Comparison of ENCODE assay signal across 10 mouse cellular contexts in the genomic region with DNA sequence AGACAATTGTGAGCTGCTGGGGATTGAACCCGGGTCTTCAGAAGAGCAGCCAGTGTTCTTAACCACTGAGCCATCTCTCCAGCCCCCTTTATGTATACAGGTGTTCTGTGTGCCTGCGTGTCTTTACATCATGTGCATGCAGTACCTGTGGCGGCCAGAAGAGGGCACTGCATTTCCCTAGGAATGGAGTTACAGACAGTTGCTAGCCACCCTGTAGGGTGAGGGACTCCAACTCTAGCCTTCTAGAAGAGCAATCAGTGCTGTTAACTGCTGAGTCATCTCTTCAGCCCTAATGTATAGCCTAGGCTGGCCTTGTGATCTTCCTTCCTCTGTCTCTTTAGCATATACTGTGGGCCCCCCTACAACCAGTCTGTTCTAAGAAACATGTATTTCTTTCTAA. TPM values are rescaled to one million over a fixed set of nuclear protein-coding genes. Genes with fewer than 3 reads are reported as not detected.
DNase-seq lines count a peak whose midpoint lies in the region; ATAC-seq and TF ChIP-seq lines count a peak whose summit lies in the region.
"Had no signal": no experiment of that assay in that cellular context is flagged by ENCODE, and none has a peak within 500 bp of the region (broad histone marks: within the 10 kb centered on the region; RNA-seq: fewer than 3 reads in every experiment).

No protein-coding gene starts in this region.

- no peaks in the 10 kb centered on the region for H3K27me3 ChIP-seq in forebrain, embryonic 10.5 days (ENCODE audit: poor library complexity, severe bottlenecking)
- H3K27me3 ChIP-seq in forebrain, embryonic 16.5 days (replicated peaks; ENCODE audit: control insufficient read depth, insufficient read depth, low read length): no peaks in the 10 kb centered on the region
- no peaks in the 10 kb centered on the region for H3K27me3 ChIP-seq in midbrain, postnatal 0 days (ENCODE audit: insufficient read depth, low read length)
- H3K27me3 ChIP-seq in midbrain, embryonic 16.5 days (ENCODE audit: control insufficient read depth, insufficient read depth, low read depth, low read length): no peaks in the 10 kb centered on the region

- H3K27ac ChIP-seq in forebrain, embryonic 10.5 days: no peak overlapping the region
- H3K27ac ChIP-seq in forebrain, embryonic 16.5 days (ENCODE audit: low read length): no peak overlapping the region
- H3K27ac ChIP-seq in midbrain, postnatal 0 days (ENCODE audit: low read depth, low read length): no peak overlapping the region
- no peak overlapping the region for H3K27ac ChIP-seq in midbrain, embryonic 16.5 days (ENCODE audit: low read length)

- no peak overlapping the region for H3K4me2 ChIP-seq in forebrain, embryonic 16.5 days (ENCODE audit: low read length)
- H3K4me2 ChIP-seq in midbrain, postnatal 0 days (ENCODE audit: low read depth, low read length, poor library complexity, severe bottlenecking): no peak overlapping the region
- no peak overlapping the region for H3K4me2 ChIP-seq in midbrain, embryonic 16.5 days (ENCODE audit: low read length)

- H3K9me3 ChIP-seq in forebrain, embryonic 10.5 days: no peaks in the 10 kb centered on the region
- H3K9me3 ChIP-seq in forebrain, embryonic 16.5 days (ENCODE audit: control insufficient read depth, low read length): no peaks in the 10 kb centered on the region
- no peaks in the 10 kb centered on the region for H3K9me3 ChIP-seq in midbrain, postnatal 0 days (ENCODE audit: low read length)
- H3K9me3 ChIP-seq in midbrain, embryonic 16.5 days (replicated peaks; ENCODE audit: control insufficient read depth, low read length, poor library complexity, severe bottlenecking): no peaks in the 10 kb centered on the region

- TF ChIP-seq CTCF in midbrain, postnatal 0 days (IDR thresholded peaks at IDR 0.05): peak; percentile 63

- ATAC-seq in forebrain, embryonic 16.5 days: no peak
- ATAC-seq in midbrain, postnatal 0 days (ENCODE audit: low FRiP score): no peak
- no peak for ATAC-seq in midbrain, embryonic 16.5 days

- no peaks in the 10 kb centered on the region for H3K36me3 ChIP-seq in forebrain, embryonic 10.5 days (replicated peaks)
- no peaks in the 10 kb centered on the region for H3K36me3 ChIP-seq in forebrain, embryonic 16.5 days (ENCODE audit: control insufficient read depth, insufficient read depth)
- no peaks in the 10 kb centered on the region for H3K36me3 ChIP-seq in midbrain, postnatal 0 days (ENCODE audit: insufficient read depth, low read length)
- no peaks in the 10 kb centered on the region for H3K36me3 ChIP-seq in midbrain, embryonic 16.5 days (ENCODE audit: control insufficient read depth, insufficient read depth, low read length)

- peaks cover 11% of the 10 kb centered on the region; the same call in 1 of the 2 replicates for H3K4me1 ChIP-seq in forebrain, embryonic 10.5 days
- H3K4me1 ChIP-seq in forebrain, embryonic 16.5 days (replicated peaks; ENCODE audit: control insufficient read depth, insufficient read depth, low read length): no peaks in the 10 kb centered on the region
- no peaks in the 10 kb centered on the region for H3K4me1 ChIP-seq in midbrain, postnatal 0 days (ENCODE audit: insufficient read depth, low read length)
- no peaks in the 10 kb centered on the region for H3K4me1 ChIP-seq in midbrain, embryonic 16.5 days (ENCODE audit: control insufficient read depth, insufficient read depth, low read length)

- peak; percentile 26 for DNase-seq in forebrain, embryonic 10.5 days (ENCODE audit: extremely low spot score, low spot score)
- DNase-seq in midbrain, postnatal 0 days (ENCODE audit: low spot score): no peak
- DNase-seq in induced T-regulatory cell, adult 2 months (ENCODE audit: low read depth): peak; percentile 80
- peak; percentile 32 for DNase-seq in spleen, adult 12 weeks (ENCODE audit: low spot score)
- DNase-seq in urinary bladder, adult 18-20 months (ENCODE audit: low spot score in 2 of 2): no peak
- no peak for DNase-seq in cerebellum, adult 9-11 months

- no peak overlapping the region for H3K9ac ChIP-seq in forebrain, embryonic 16.5 days (replicated peaks; ENCODE audit: low read depth, low read length)
- no peak overlapping the region for H3K9ac ChIP-seq in midbrain, postnatal 0 days (replicated peaks; ENCODE audit: low read length, poor library complexity, severe bottlenecking)
- H3K9ac ChIP-seq in midbrain, embryonic 16.5 days (ENCODE audit: low read depth, low read length): no peak overlapping the region

- 51% methylated on average over 3 of the region's 3 CpGs for WGBS in forebrain, embryonic 10.5 days
- WGBS in forebrain, embryonic 16.5 days: 58% methylated on average over 3 of the region's 3 CpGs
- 57% methylated on average over 3 of the region's 3 CpGs for WGBS in midbrain, postnatal 0 days
- WGBS in midbrain, embryonic 16.5 days: 57% methylated on average over 3 of the region's 3 CpGs

- no peak overlapping the region for H3K4me3 ChIP-seq in forebrain, embryonic 10.5 days
- no peak overlapping the region for H3K4me3 ChIP-seq in forebrain, embryonic 16.5 days (replicated peaks; ENCODE audit: low read length)
- no peak overlapping the region for H3K4me3 ChIP-seq in midbrain, postnatal 0 days (ENCODE audit: low read depth, low read length)
- H3K4me3 ChIP-seq in midbrain, embryonic 16.5 days (ENCODE audit: low read depth, low read length): no peak overlapping the region

RNA-seq across cellular contexts. Expression of a gene that starts 36.9 kb away (rescaled TPM):
- not detected in 2 replicates for polyA plus RNA-seq in forebrain, embryonic 10.5 days (2016; fragmentation: Nextera tagmentation; extraction: Ambion mirVana)
- polyA plus RNA-seq in forebrain, embryonic 16.5 days (2015; fragmentation: Nextera tagmentation; extraction: Ambion mirVana): 0.20 TPM in 1 of 2 replicates, not detected in the other
- under 0.01 TPM in 2 replicates for total RNA-seq in midbrain, postnatal 0 days (2014; rRNA removed)
- polyA plus RNA-seq in midbrain, postnatal 0 days (2015; fragmentation: Nextera tagmentation; extraction: Ambion mirVana): 0.01 and 0.33 TPM in 2 replicates
- 0.05 TPM in 1 of 2 replicates, not detected in the other for polyA plus RNA-seq in midbrain, embryonic 16.5 days (2015; fragmentation: Nextera tagmentation; extraction: Ambion mirVana)
- total RNA-seq: hematopoietic stem cell, adult 5-6 weeks had no signal
- polyA plus RNA-seq: neural tube, embryonic 11.5 days had no signal

RNA-seq across cellular contexts. Expression of a gene that starts 40.8 kb away (rescaled TPM):
- 3.7 and 3.8 TPM in 2 replicates for polyA plus RNA-seq in forebrain, embryonic 10.5 days (2016; fragmentation: Nextera tagmentation; extraction: Ambion mirVana)
- 0.65 and 0.91 TPM in 2 replicates for polyA plus RNA-seq in forebrain, embryonic 16.5 days (2015; fragmentation: Nextera tagmentation; extraction: Ambion mirVana)
- 1.5 and 1.7 TPM in 2 replicates for total RNA-seq in midbrain, postnatal 0 days (2014; rRNA removed)
- polyA plus RNA-seq in midbrain, postnatal 0 days (2015; fragmentation: Nextera tagmentation; extraction: Ambion mirVana): 0.62 and 0.83 TPM in 2 replicates
- polyA plus RNA-seq in midbrain, embryonic 16.5 days (2015; fragmentation: Nextera tagmentation; extraction: Ambion mirVana): 0.80 and 0.99 TPM in 2 replicates

Comparison
In these comparisons a context has a peak if more than half of its experiments do, and no peak if none do; other contexts are left out.
1. DNase-seq: peak in forebrain, embryonic 10.5 days (single experiment), induced T-regulatory cell, adult 2 months (single experiment) and spleen, adult 12 weeks (single experiment); none in midbrain, postnatal 0 days (single experiment), urinary bladder, adult 18-20 months (0 of 2) and cerebellum, adult 9-11 months (single experiment).